Mouse (Mus musculus) heart, adult 9 months (tissue): ENCODE data around the gene Pbx3.

Experiments
- DNase-seq, 2 experiments: peaks; one replicate each; pipeline ENCODE4 v3.0.0; 2022; ENCODE audit warnings: low spot score in 2 of 2

Gene Pbx3

DNA sequence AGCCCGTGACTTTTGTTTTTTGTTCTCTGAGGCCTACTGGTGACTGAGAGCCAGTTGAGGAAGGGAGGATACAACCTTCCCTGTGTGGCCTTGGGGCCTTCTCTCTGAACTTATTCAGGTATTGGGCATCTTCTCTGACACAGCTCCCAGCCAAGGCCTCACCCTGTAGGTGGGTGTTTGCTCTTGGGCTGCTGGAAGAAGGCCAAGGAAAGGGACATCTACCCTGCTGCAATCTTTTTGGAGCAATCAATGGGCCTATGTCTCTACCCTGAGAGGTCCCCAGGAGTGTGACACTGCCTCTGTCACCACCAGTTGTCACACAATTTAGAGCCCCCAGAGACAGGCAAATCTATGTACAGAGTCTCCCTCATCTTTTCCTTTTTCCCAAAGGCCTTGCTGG, 226.5 kb downstream of the Pbx3 start:
- DNase-seq, result no peak

GRCm38 (mm10) chr2:34139470-34140158, 233.3 kb downstream of the Pbx3 start:
- no peak for DNase-seq

DNA sequence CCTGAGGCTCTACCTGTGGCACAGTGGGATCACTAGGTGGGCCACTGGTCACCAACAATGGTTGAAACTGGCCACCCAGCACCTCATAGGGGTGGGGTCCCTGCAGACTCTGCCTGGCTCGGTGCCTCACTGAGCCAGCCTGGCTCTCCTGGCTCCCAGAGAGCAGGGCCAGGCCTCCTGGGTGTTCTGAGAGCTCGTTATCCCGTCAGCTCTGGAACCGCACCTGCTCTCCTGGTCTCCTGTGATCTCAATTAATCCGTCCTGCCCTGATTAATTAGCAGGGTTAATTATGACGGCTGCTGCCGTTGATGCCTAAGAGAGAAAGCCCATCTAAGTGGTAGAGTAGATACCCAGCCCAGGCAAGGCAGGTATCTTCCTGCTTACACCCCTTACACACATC, 237.6 kb downstream of the Pbx3 start:
- DNase-seq, result no peak

DNA sequence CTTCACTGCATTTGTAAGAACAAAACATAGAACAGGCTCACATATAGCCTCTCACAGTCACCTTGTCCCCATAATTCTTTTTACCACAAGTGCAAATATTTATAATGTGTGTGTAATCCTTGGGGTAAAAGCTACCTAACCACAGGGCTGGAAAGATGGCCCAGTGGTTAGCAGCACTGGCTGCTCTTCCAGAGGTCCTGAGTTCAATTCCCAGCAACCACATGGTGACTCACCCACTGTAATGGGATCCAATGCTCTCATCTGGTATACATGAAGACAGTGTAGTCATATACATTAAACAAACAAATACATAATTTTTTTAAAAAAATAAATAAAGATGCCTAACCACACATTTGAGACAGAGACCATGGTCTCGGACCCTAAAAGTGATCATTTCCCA, 240.2 kb downstream of the Pbx3 start:
- DNase-seq, result no peak

- DNase-seq, result no peak
Measured at GRCm38 (mm10) chr2:34129674-34130267, 243.2 kb downstream of the Pbx3 start.

DNA sequence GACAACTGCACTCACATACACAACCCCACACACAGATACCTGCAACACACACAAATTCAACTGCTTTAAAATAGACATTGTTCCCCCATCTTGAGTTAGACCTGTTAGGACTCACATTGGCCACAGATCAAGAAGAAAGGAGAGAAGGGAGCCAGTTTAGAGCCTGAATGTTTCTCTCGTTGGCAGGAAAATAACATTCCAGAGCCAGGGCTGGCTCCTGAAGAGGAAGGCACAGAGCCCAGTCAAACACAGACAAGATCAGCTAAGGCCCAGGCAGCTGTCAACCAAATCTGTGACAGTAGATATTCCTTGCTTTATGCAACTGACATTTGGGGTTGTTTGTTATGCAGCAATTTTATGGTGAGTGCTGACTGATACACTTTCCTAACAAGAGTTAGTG, 245.1 kb downstream of the Pbx3 start:
- no peak for DNase-seq

DNA sequence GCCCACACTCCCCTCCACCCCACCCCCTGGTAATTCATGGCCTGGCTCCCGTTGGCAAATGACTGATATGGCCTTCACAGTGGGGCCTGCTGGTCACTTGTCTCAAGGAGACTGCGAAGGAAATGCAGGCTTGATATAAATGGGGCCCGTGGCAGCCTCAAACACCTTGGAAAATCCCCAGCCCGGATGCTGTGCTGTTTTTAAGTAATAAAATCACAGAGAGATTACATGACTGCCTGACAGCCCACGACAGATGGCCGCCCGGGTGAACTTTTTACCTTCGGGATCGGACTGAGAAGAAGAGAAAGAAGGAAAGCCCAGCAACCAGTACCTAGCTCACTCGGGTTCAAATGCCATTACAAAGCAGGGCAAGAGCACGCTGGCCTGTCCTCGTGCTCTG, 249.0 kb downstream of the Pbx3 start:
- no peak for DNase-seq
